Mouse (Mus musculus) lung, embryonic 14.5 days (tissue): Measurements from ENCODE around the gene Tmod3. TPM values are rescaled to one million over a fixed set of nuclear protein-coding genes. Genes with fewer than 3 reads are reported as not detected.

Source experiments
- ATAC-seq: fragments of 200-750 bp; cut with Nextera tagmentation; 2 replicates; pipeline ENCODE4 v1.8.0; 2017; ENCODE audit warnings: mild to moderate bottlenecking, moderate TSS enrichment, moderate library complexity; ENCODE audit not compliant: insufficient read depth
- DNase-seq: peaks from one replicate; pipeline ENCODE4 v3.0.0-alpha.2; 2015
- H3K27ac ChIP-seq: fragments of 300-500 bp; sonication (generic); 2 replicates; pipeline ENCODE4 v1.5.1; 2014; ENCODE audit warnings: low read depth, mild to moderate bottlenecking, moderate library complexity
- H3K27me3 ChIP-seq: fragments of 300-500 bp; sonication (generic); 2 replicates; pipeline ENCODE4 v1.6.1; 2014; ENCODE audit warnings: low read length, control low read depth; ENCODE audit not compliant: insufficient read depth
- H3K36me3 ChIP-seq: fragments of 300-500 bp; sonication (generic); 2 replicates; pipeline ENCODE4 v1.6.1; 2014; ENCODE audit warnings: control low read depth; ENCODE audit not compliant: insufficient read depth
- H3K4me1 ChIP-seq: fragments of 300-500 bp; sonication (generic); 2 replicates; pipeline ENCODE4 v1.6.1; 2014; ENCODE audit warnings: antibody characterized with exemption, control low read depth; ENCODE audit not compliant: insufficient read depth
- H3K4me2 ChIP-seq: fragments of 300-500 bp; sonication (generic); 2 replicates; pipeline ENCODE4 v1.6.1; 2014; ENCODE audit warnings: mild to moderate bottlenecking
- H3K4me3 ChIP-seq: fragments of 300-500 bp; sonication (generic); 2 replicates; pipeline ENCODE4 v1.5.1; 2014; ENCODE audit warnings: low read depth, low read length
- H3K9ac ChIP-seq: fragments of 300-500 bp; sonication (generic); 2 replicates; pipeline ENCODE4 v1.6.1; 2014
- H3K9me3 ChIP-seq: fragments of 300-500 bp; sonication (generic); 2 replicates; pipeline ENCODE4 v1.6.1; 2016; ENCODE audit warnings: low read depth, low read length, control low read depth
- CTCF ChIP-seq: IDR thresholded peaks from 2 replicates; pipeline ENCODE4 v1.5.1; 2016; ENCODE audit warnings: antibody characterized with exemption, low read depth
- WGBS: fragments of 180-500 bp; shearing (Covaris S2); extraction: QIAGEN DNeasy Blood & Tissue Kit; methylation state at CpG from one replicate; pipeline ENCODE4 v1.1.7; 2014; 5-methylcytosine and 5-hydroxymethylcytosine counted together
- polyA plus RNA-seq: library from polyadenylated mRNA; unstranded; fragments of >200 nt; fragmentation: Nextera tagmentation; extraction: Ambion mirVana; gene quantifications from 2 replicates; pipeline ENCODE4 v1.2.1, GENCODE M21; 2014

Tmod3 gene
- polyA plus RNA-seq, 1 experiment from 2014 or later = 131 TPM

- Histone ChIP-seq H3K9ac (no peak overlapping the region), H3K27ac (no peak overlapping the region), H3K9me3 (no peaks in the 10 kb centered on the region), H3K4me3 (no peak overlapping the region), H3K27me3 (no peaks in the 10 kb centered on the region), H3K36me3 (peaks cover 8% of the 10 kb centered on the region; the same call in 1 of the 2 replicates), H3K4me1 (no peaks in the 10 kb centered on the region), H3K4me2 (no peak overlapping the region)
- ATAC-seq (no peak), DNase-seq (no peak)
- no peak for TF ChIP-seq CTCF
- WGBS = 56% methylated on average over 2 of the region's 2 CpGs
Measured at GRCm38 (mm10) chr9:75522217-75522616, 37.2 kb downstream of the Tmod3 start.

- H3K9me3 ChIP-seq = no peaks in the 10 kb centered on the region
- peak; percentile 84 for DNase-seq
- H3K4me2 ChIP-seq = no peak overlapping the region
- no peaks in the 10 kb centered on the region for H3K4me1 ChIP-seq
- no peaks in the 10 kb centered on the region for H3K27me3 ChIP-seq
- no peak overlapping the region for H3K4me3 ChIP-seq
- H3K36me3 ChIP-seq = peaks cover 8% of the 10 kb centered on the region; the same call in 1 of the 2 replicates
- 59% methylated on average over 4 of the region's 4 CpGs for WGBS
- ATAC-seq = peak; percentile 35; the same call in 1 of the 2 replicates
- peak; percentile 79 for TF ChIP-seq CTCF
- no peak overlapping the region for H3K27ac ChIP-seq
- no peak overlapping the region for H3K9ac ChIP-seq
Measured at GRCm38 (mm10) chr9:75521788-75522187, 37.7 kb downstream of the Tmod3 start.

- WGBS = 93% methylated on average over 8 of the region's 8 CpGs
- H3K9me3 ChIP-seq = no peaks in the 10 kb centered on the region
- H3K36me3 ChIP-seq = peaks cover 12% of the 10 kb centered on the region; the same call in 1 of the 2 replicates
- no peak overlapping the region for H3K4me3 ChIP-seq
- no peaks in the 10 kb centered on the region for H3K27me3 ChIP-seq
- H3K4me2 ChIP-seq = no peak overlapping the region
- H3K4me1 ChIP-seq = no peaks in the 10 kb centered on the region
- DNase-seq = no peak
- no peak for ATAC-seq
- H3K9ac ChIP-seq = no peak overlapping the region
- TF ChIP-seq CTCF = no peak
- H3K27ac ChIP-seq = no peak overlapping the region
Measured at GRCm38 (mm10) chr9:75520940-75521339, 38.5 kb downstream of the Tmod3 start.

- Histone ChIP-seq H3K9me3 (no peaks in the 10 kb centered on the region), H3K27ac (no peak overlapping the region), H3K4me2 (no peak overlapping the region), H3K4me3 (no peak overlapping the region), H3K9ac (no peak overlapping the region), H3K27me3 (no peaks in the 10 kb centered on the region), H3K36me3 (peaks cover 35% of the 10 kb centered on the region; the same call in 1 of the 2 replicates), H3K4me1 (no peaks in the 10 kb centered on the region)
- DNase-seq = no peak
- TF ChIP-seq CTCF = no peak
- ATAC-seq = no peak
- 66% methylated on average over 3 of the region's 3 CpGs for WGBS
Measured at GRCm38 (mm10) chr9:75517751-75518150, 41.7 kb downstream of the Tmod3 start.

- no peak overlapping the region for H3K27ac ChIP-seq
- ATAC-seq = peak; percentile 79
- DNase-seq = peak; percentile 83
- no peak overlapping the region for H3K4me3 ChIP-seq
- 56% methylated on average over 12 of the region's 12 CpGs for WGBS
- no peaks in the 10 kb centered on the region for H3K4me1 ChIP-seq
- peaks cover 40% of the 10 kb centered on the region for H3K36me3 ChIP-seq
- no peak overlapping the region for H3K4me2 ChIP-seq
- no peaks in the 10 kb centered on the region for H3K27me3 ChIP-seq
- no peaks in the 10 kb centered on the region for H3K9me3 ChIP-seq
- no peak overlapping the region for H3K9ac ChIP-seq
- TF ChIP-seq CTCF = peak; percentile 82
Measured at GRCm38 (mm10) chr9:75515464-75516113, 43.9 kb downstream of the Tmod3 start.

- WGBS = 79% methylated on average over 8 of the region's 8 CpGs
- no peaks in the 10 kb centered on the region for H3K9me3 ChIP-seq
- no peaks in the 10 kb centered on the region for H3K27me3 ChIP-seq
- H3K36me3 ChIP-seq = peaks cover 64% of the 10 kb centered on the region
- DNase-seq (no peak), ATAC-seq (no peak)
- no peaks in the 10 kb centered on the region for H3K4me1 ChIP-seq
- no peak overlapping the region for H3K27ac ChIP-seq
- H3K4me3 ChIP-seq = no peak overlapping the region
- no peak for TF ChIP-seq CTCF
- no peak overlapping the region for H3K9ac ChIP-seq
- H3K4me2 ChIP-seq = no peak overlapping the region
Measured at GRCm38 (mm10) chr9:75511236-75511939, 48.1 kb downstream of the Tmod3 start.

GRCm38 (mm10) chr9:75504311-75504710 lies 55.1 kb downstream of the Tmod3 start:
- Histone ChIP-seq H3K9me3 (no peaks in the 10 kb centered on the region), H3K4me1 (no peaks in the 10 kb centered on the region), H3K4me3 (no peak overlapping the region), H3K9ac (no peak overlapping the region), H3K27ac (no peak overlapping the region), H3K27me3 (no peaks in the 10 kb centered on the region), H3K36me3 (peaks cover 81% of the 10 kb centered on the region), H3K4me2 (no peak overlapping the region)
- DNase-seq (no peak), ATAC-seq (no peak)
- WGBS = 88% methylated on average over 6 of the region's 6 CpGs
- no peak for TF ChIP-seq CTCF
